Mouse (Mus musculus): ENCODE results near the gene Lhpp.

The Lhpp gene

DNA sequence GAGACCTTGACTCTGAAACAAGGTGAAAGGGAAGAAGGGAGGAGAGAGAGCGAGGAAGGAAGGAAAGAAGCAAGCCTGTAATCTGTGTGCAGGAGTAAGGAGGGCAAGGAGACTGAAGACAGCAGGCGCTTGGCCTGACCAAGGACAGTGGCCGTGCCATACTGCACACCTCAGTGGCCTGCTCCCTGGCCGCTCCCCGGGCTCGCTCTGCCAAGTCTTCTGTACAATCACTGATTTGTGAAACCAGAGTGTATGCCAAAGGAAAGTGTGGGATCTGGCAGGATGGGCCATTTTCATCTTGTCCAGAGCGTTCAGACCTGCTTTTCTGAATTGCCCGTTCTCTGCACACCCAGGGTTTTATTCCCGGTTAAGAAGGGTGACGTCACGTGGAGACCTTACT lies 70.9 kb downstream of the Lhpp start:
- DNase-seq (ENCODE audit: low read depth, low spot score) = no peak

DNA sequence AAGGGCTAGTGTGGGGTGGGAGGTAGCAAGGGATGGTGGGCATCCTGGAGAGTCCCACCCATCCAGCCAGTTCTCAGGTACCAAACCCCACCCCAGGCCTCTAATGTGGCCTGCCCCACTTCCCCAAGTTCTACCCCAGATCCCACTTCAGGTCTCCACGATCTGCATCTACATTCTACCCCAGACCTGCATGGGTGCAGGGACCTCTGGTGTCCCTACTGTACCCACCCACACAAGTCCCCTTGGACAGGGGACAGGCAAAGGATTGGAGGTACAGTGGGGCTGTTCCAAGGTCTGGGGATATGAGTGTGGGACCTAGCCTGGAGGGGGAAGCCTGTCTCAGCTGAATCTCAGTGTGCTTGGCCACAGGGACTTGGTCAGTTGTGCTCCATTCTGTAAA lies 71.4 kb downstream of the Lhpp start:
- no peak for DNase-seq (ENCODE audit: low read depth, low spot score)

DNA sequence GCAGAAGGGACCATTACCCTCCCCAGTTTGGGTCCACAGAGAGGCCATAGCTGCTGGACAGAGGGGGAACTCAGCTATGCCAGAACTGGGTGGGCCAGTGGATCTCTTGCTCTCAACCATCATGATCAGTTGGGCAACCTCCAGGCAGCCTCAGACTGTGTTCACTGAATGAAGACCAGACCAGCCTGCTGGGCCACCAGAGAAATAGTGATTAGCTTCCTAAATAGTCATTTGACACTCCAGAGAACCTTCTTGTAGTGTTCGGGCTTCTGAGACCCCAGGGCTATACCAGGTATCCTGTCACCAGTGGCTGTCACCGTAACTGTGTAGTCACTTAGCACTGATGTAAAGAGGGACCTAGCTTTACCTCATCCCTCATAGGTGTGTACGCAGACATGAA lies 71.9 kb downstream of the Lhpp start:
- DNase-seq (ENCODE audit: low read depth, low spot score) = no peak

DNA sequence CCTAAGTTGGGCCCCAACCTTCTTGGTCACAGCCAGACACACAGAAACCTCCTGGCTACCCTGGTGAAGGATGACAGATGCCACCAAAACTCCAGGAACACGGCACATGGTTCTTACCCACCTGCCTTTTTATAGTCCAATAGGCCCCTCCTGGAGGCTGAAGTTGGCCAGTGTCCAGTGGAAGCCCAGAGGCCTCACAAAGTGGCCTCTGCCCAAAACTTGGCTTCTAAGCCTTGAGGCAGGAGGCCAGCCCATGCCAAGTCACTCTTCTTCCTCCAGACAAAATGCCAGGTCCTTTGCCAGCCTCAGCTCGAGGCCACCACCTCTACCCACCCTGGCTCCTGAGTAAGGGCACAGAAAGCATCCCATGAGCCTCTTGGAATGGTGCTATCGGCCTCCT lies 72.5 kb downstream of the Lhpp start:
- DNase-seq (ENCODE audit: low read depth, low spot score) = no peak

DNA sequence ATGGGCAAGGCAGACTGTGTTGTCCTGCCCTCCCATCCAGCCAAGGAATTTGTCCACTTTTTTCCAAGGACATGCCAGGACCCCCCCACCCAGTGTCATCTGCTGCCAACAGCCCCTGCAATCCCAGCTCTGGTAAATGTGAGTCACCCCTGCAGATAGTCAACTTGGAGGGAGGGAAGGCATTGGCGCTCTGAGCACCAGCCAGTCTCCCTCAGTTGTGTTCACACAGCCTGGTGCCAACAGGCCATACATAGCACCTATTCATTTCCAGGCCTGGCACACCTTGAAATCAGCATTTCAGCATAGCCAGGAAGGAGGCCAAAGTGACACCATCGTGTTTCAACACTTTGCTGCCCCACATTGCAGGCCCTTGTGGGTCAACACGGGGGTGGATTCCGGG lies 73.5 kb downstream of the Lhpp start:
- no peak for DNase-seq (ENCODE audit: low read depth, low spot score)

DNA sequence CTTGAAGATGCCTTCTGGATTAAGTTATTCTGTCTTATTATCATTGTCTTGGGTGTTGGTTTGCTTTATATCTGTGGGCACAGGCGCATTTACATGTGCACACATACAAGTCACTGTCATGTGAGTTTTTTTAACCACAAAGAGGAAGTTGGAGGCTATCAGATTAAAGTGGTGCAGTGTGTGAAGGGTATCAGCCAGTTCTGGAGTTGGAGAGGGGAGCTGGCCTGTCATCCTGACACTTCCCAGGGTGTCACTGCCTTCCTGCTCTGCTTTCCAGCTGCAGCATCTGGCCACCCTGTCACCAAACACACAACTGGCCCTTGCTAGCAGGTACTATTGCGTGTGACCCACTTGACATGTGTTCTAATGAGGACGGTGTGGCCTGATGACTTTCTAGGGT lies 76.1 kb downstream of the Lhpp start:
- DNase-seq (ENCODE audit: low read depth, low spot score) = no peak

DNA sequence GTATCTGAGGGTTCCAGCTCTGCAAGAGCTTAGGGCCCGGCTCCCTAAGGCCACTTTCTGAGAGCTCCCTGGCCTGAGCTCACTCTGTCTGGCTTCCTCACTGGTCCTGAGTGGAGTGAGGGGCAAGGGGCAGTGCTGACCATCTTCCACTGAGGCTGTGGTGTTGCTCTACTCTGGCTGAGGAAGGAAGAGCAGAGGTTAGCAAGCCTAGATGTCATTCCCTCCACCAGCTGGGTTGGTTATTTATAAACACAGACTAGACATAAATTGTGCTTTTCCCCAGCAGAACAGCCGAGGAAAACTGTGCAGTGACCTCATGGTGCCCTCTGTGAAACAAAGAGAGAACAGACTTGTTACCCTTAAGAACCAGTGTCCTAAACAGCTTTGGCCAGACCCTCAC lies 77.5 kb downstream of the Lhpp start:
- DNase-seq (ENCODE audit: low read depth, low spot score) = no peak

DNA sequence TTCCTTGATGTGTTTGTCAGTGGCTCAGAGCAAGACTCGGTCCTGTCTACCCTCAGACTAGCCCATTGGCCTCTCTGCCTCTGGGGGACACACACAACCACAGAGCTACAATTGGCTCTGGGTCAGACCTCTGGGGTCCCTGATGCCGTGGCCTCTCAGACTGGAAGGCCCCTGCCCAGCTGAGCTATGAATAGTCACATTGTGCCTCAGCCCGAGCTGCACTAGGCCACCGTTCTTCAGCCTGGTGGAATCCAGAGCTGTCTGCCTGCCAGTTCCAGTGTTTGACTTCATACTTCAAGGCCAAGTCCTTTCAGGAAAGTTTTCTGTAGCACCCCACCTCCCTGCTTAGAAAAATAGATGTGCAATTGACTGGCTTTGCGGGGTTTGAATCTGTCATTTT lies 78.3 kb downstream of the Lhpp start:
- DNase-seq (ENCODE audit: low read depth, low spot score) = no peak

DNA sequence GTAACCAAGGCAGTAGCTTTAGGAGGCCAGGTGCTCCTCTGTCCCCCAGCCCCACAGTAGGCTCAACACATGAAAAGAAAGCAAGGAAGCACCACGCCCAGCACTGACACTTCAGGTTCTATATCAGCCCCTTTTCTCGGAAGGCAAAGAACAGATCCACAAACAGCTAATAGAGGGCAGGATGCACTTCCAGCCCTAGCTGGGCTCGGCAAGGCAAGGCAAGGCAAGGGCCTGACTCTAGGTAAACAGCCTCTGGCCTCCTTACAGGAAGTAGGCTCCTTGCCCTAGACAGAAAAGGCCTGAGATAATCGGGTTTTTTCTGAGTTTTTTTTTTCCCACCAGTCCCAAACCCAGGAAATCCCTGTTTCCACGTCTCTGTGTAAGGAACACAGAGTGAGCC lies 79.3 kb downstream of the Lhpp start:
- DNase-seq (ENCODE audit: low read depth, low spot score) = no peak

DNA sequence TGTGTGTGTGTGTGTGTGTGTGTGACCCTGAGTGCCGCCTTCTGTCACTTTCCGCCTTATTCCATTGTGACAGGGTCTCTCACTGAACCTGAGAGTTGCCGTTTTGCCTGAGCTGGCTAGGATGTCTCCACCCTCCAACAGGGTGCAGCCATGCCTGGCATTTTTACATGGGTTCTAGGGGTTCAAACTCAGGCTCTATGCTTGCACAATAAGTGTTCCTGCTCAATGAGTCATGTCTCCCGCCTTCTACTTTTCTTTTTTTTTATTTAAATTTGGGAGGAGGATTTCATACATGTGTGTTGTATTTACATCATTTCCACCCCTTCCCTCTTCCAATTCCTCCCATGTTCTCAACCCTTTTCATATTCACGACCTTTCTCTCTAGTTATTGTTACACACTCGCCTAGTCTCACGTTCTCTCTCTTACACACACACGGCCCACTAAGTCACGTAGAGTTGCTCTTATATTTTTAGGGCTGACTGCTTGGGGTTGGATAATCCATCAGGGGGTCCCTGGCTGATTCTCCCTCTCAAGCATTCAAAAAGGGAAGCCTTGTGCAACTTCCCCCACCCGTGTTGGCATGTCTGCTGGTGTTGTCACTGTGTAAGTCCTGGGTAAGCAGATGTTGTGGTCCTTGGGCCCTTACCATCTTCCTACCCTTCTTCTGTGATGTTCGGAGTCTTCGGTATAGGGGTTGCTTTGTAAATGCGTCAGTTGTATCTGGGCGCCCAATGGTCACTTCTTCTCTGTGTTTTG lies 80.5 kb downstream of the Lhpp start:
- DNase-seq (ENCODE audit: low read depth, low spot score) = peak; percentile 55

DNA sequence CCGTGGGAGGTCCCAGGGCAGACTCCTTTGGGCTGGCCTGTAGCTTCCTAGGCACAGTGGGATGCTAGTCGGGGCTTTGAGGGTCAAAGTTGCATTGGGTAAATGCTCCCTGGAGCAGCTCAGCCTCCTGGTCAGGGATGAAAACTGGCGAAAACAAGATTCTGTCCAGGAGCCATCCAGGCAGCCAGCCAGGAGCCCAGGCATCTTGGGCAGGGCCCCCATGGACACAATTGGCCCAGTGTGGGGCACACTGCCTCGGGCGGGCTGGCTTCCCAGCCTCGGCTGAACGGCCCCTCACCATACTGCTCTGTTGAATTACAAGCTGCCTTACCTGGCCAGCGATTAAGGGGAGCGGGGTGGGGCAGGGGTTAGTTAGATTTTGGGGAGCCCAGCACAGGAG lies 82.3 kb downstream of the Lhpp start:
- DNase-seq (ENCODE audit: low read depth, low spot score) = no peak

DNA sequence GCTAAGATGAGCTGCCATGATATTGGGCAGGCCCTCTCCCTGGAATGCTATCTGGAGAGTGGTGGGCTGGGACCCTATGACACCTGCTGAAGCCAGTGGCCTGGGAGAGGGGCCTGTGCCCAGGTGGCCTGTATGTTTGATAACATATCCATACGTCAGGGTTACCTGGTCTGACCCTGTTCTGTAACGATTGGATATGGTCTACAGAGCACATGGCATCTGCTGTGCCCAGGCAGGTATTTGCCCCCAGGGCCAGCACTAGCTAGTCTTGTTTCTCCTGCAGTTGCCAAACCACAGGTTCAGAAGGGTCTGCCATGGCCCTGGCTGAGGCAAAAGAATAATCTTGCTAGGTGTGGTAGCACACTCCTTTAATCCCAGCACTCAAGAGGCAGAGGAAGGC lies 83.1 kb downstream of the Lhpp start:
- no peak for DNase-seq (ENCODE audit: low read depth, low spot score)

DNA sequence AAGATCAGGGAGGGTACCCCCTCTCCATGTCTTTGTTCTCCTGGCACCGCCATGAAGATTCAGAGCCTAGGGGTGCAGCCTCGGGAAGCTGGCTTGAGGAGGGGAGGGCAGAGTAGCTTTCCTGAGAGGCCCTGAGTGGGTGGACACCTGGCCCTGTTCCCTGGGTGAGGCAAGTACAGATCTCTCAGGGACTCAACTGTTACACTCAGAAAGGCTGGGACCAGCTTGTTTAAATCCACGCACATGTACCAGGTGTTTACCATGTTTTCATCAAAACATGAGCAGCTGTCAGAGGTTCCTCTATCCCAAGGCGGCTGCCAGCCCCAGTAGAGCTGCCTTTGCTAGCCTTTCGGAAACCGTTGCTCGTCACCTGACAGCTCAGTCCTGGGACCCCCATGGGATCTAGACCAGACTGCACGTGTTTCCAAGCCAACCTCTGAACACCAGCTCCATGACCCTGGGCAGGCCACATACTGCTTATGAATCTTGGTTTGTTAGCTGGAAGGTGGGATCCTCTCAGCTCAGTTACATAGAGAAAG lies 86.9 kb downstream of the Lhpp start:
- no peak for DNase-seq (ENCODE audit: low read depth, low spot score)

DNA sequence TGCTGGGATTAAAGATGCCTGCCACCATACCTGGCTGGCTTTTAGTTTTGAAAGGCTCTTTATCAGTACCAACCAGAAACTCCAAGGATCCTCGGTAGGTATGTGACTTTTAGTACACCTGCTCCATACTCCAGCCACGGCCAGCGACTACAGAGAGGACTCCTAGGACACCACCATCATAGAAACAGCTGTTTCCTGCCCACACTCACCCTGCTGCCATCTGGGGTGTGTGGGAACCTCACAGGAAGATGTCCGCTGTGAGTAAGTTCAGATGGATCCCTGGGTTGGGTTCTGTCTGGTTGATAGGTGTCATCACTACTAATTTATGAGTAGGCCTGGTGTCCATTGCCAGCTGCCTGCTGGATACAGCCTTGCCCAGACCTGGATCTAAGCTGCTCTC lies 88.3 kb downstream of the Lhpp start:
- no peak for DNase-seq (ENCODE audit: low read depth, low spot score)

DNA sequence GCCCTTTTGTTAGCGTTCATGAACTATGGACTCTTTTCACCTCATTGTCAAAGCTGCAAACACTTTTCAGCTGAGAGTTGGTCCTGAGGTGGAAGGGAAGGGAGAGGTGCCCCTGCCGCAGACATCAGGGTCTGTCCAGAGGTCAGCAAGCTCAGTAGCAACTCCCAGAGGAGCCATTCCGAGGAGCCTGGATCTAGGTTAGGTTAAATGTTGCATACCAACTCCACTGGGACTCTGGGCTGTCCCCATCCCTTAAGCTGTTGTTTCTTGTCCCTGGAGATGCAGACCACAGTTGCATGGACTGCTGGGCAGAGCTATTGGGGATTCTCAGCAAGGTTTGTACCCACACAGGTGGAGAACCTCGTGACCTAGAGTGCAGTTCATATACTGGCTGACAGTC lies 88.7 kb downstream of the Lhpp start:
- no peak for DNase-seq (ENCODE audit: low read depth, low spot score)

DNA sequence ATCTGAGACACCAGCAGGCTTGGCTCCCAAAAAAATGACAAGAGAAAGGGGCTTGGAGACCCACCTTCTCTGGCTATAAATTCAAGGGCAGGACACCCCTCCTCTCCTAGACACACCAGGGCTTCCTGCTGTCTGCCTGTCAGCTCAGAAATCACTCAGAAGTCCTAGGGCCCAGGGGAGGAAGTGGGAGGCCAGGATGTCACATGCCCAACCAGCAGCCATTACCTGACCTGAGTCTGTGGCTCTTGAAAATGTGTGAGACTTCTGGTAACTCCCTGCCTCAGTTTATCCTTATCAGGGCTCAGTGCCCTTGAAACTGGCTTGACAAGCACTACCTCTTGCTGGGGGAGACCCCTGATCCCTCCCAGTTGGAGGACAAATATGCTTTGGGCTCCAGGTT lies 89.2 kb downstream of the Lhpp start:
- no peak for DNase-seq (ENCODE audit: low read depth, low spot score)

DNA sequence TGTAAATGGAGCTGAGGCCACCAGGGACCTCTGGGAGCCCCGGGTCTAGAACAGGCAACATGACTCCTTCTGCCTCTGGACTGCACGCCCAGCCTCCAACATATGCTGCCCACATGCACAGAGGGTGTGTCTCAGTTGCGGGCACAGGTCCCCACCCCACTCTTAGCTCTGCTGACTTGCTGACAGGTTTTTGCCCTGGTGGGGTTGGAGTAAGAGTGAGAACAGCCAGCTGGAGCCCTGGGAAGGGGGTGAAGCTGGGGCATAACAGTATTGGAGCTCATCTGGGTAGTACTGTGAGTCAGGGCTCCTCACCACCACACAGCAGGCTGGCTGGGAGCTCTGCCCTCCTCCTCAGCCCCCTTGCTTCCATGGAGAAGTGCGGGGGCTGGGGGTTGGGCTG lies 89.7 kb downstream of the Lhpp start:
- DNase-seq (ENCODE audit: low read depth, low spot score) = peak; percentile 50

DNA sequence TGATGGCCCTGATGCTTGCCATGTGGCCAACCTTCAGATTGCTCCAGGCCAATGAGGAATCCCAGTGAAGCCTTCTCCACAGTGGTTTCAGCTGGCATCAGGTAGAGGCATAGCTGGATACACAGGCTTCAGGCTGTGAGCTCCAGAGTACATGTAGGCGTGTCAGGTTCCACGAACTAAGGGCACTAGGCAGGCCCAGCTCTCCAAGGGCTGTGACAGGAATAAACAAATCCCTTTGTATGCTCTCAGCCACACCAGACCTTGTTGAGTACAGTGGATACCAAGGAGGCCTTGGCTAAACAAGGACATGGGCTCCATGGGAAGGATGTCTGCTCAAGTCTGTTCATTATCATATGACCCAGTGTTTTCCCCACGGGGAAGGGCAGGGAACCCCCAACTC lies 91.0 kb downstream of the Lhpp start:
- DNase-seq (ENCODE audit: low read depth, low spot score) = no peak

DNA sequence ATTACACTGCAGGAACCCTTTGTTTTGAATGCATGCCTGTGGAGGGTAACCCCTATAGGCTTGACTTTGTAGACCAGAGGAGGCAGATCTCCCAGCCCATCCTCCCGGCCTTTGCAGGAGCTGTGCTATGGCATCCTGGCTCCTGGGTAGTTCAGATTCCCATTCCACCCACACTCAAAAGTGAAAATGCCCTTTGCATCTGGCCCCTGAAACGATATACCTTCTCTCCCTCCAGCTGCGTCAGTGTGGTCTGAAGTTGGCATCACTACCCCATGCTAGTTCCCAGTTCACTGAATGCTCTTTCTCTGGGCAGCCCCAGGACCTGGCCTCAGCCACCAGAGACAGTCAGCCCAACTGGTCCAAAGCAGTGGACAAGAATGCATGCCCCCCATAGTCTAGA lies 91.6 kb downstream of the Lhpp start:
- DNase-seq (ENCODE audit: low read depth, low spot score) = no peak

DNA sequence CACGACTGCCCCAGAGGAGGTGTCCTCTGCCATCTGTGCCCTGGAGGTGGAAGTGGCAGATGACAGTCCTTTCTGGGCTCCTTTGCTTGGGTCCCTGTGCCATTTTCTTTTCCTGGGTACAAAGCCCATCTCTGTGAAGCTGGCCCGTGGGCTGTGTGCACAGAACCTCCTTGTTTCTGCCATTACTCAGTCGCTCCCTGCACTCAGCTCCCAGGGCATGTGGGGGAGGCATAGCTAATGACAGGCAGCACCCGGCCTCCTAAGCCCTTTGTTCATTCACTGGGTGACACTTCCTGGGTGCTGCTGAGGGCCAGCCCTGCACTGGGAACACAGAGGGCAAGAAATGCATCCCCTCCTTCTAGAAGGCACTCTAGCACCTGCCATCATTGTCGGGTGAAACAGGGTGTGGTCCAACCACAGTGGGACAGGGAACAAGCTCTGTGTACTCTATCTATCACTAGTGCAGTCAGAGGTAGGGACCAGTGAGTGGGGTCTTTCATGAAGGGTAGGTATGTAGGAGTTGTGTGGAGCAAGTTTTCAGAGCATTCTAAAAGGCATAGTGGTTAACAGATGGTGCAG lies 92.1 kb downstream of the Lhpp start:
- no peak for DNase-seq (ENCODE audit: low read depth, low spot score)

DNA sequence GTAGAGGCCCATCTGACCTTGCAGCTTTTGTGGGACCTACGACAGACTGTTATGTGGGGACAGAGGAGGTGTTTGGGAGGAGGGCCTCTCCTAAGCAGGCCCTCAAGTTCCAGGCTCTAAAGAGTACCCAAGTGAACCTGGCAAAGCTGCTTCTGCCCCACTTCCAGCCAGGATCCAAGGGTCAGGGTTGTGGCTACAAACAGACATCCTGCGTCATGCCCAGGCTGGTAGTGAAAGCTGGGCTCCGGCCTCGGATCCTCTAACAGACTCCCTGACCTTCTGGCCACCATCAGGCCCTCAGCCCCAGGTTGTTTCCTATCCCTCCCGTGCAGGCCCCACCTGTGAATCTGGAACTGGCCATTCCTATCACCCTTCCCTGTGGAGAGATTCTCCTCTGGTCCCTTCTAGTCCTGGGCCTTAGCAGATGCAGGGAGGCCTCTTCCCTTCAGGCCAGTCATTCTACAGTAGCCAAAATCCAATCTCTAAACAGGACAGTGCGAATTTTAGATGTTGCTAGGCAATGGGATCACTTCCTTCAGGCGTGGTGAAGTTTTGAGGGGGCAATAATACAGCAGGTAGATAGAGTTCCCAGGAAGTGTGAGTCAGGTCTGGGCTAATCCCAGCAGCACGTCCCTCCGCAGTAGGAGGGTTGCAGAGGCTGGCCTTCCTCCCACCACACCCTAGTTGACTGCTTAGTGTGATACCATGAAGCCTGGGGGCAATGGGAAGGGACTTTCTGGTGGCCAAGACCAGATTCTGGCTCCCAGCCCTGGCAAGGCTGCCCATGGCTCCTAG lies 93.3 kb downstream of the Lhpp start:
- no peak for DNase-seq (ENCODE audit: low read depth, low spot score)

DNA sequence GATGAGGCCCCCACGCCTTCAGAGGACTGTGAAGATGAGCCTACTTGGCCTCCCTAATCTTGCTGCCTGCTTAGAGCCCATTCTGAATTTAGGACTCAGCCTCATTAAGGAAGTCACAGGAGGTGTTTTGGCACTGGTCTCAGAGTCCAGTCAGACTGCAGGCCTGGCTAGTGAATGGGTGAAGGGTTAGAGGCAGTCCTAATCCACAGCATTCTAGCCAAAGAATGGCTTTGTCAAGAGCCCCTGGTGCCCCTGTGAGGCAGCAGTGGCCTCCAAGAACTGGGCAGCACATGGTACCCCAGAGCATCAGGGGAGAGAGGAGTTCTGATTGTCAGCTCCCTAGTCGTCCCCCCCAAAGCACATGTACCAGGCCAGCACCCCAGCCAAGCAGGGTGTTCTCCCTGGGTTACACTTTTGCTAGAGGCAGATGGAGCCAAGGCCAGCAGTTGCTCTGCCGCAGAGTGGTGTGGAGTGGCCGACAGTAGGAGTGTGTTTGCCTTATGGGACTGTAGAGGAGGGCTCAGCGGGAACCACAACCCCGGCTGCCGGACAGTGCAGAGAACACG lies 94.0 kb downstream of the Lhpp start:
- DNase-seq (ENCODE audit: low read depth, low spot score) = no peak

All from 3T3-L1 (cell line).